Mouse (Mus musculus) lung, adult 2 months (tissue): ENCODE measurements at regions not wholly inside any gene's neighbourhood (a gene's known extent, or its start where the extent isn't known, plus 50 kb on each side); places are given as distances from the start of the nearest gene placed in this dataset.
"Not testable (repeated sequence)": the region's sequence is repeated elsewhere in the genome, so short reads cannot be mapped to it uniquely, and the experiment has no call there.

ENCODE experiments used
- DNase-seq: peaks from one replicate; pipeline ENCODE4 v3.0.0; 2022
- H3K4me1 ChIP-seq: fragments of 200-500 bp; 2 replicates; pipeline ENCODE4 v1.6.1; 2011; ENCODE audit warnings: low read length; ENCODE audit not compliant: control insufficient read depth, insufficient read depth
- H3K4me3 ChIP-seq: fragments of 200-500 bp; replicated peaks from 2 replicates; pipeline ENCODE3; 2011; ENCODE audit warnings: low read depth, mild to moderate bottlenecking, control low read depth, low read length; ENCODE audit errors: extremely low read depth
- CTCF ChIP-seq: fragments of 200-500 bp; IDR thresholded peaks from 2 replicates; pipeline ENCODE4 v1.5.1; 2011; ENCODE audit warnings: mild to moderate bottlenecking, low read length, control low read depth; ENCODE audit not compliant: insufficient read depth
- POLR2A ChIP-seq: fragments of 200-500 bp; IDR thresholded peaks from 2 replicates; pipeline ENCODE4 v1.6.1; 2011; ENCODE audit warnings: low read depth, mild to moderate bottlenecking, control low read depth, low read length, borderline replicate concordance; ENCODE audit errors: extremely low read depth
- WGBS: fragments of 180-500 bp; shearing (Covaris S2); methylation state at CpG from one replicate; pipeline ENCODE4 v1.1.7; 2018; 5-methylcytosine and 5-hydroxymethylcytosine counted together

DNA sequence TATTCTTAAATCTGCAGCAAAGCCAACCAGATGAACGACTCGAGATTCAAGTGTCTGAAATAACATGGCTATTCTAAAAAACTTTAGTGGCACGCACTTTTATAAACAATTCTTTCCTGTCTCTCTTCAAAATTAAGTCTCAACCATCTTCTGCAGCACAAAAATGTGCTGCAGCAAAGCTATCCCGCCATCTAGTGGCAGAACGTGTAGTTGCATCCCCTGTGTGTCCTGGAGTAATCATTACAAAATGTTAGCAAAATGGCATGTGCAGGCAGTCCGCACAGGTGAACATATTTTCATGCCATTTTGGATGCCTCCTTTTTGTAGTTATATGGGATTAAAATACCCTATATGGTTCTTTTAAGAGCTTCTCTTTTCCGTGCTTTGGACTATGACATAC, 293.1 kb upstream of the Slc7a14 start:
- Histone ChIP-seq H3K4me1 (no peaks in the 10 kb centered on the region), H3K4me3 (no peak overlapping the region)
- TF ChIP-seq CTCF (peak; percentile 77), POLR2A (no peak)
- DNase-seq, result peak; percentile 63
- WGBS, result 17% methylated on average over 7 of the region's 7 CpGs

DNA sequence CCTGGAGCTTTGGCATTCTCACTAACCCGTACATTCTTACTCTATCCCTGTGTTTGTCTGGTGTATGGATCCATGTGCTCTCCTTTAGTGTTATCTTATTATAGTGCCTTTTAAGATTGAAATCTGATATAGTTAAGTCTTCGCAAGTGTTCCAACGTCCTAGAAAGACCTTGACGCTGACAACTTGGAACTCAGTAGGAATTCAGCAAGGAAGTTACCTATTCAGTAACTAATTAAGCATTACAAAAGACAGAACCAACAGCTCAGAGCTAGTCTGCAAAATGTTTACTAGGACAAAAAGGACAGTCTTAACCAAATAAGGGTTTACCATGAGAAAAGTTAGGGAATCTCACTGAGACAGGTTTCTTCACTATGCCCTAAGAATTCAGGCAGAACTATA, 286.4 kb upstream of the Slc7a14 start:
- H3K4me3 ChIP-seq, DNase-seq, H3K4me1 ChIP-seq: not testable (repeated sequence)
- WGBS, result 68% methylated on average over 4 of the region's 4 CpGs

DNA sequence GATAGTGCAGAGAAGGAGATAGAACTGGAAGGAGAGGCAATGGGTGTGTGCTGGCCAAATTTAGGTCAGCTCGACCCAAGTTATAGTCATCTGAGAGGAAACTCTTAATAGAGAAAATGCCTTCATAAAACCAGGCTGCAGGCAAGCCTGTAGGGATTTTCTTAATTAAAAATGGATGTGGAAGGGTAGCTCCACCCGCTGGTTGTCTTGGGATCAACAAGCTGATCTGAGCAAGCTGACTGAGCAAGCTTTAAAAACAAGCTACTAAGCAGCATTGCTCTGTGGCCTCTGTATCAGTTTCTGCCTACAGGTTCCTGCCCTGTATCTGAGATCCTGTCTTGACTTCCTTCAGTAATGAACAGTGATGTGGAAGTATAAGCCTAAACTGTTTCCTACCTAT, 275.8 kb upstream of the Slc7a14 start:
- TF ChIP-seq POLR2A, result no peak
- TF ChIP-seq CTCF, result no peak
- WGBS, result 50% methylated on average over 2 of the region's 2 CpGs
- no peak for DNase-seq
- Histone ChIP-seq H3K4me1 (no peaks in the 10 kb centered on the region), H3K4me3 (no peak overlapping the region)

DNA sequence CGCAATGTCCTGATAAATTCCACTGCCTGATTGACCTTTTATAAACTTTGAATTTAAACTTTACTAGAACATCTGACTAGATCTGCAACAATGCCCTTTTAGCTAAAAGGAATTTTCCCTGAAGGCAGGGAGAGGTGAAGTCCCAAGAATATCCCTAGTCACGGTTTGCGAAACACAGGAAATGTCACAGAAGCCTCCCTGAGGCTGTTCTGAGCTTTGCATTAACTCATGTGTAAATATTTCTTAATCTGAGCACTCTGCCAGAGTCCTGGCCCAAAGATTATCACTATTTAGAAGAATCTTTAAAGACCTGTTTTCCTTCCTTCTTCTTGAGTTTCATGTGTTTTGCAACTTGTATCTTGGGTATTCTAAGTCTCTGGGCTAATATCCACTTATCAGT, 263.7 kb upstream of the Slc7a14 start:
- DNase-seq, result no peak
- TF ChIP-seq CTCF (no peak), POLR2A (no peak)
- 88% methylated on average over 3 of the region's 3 CpGs for WGBS
- H3K4me1 ChIP-seq, result no peaks in the 10 kb centered on the region
- no peak overlapping the region for H3K4me3 ChIP-seq
